Mouse (Mus musculus) kidney, embryonic 14.5 days (tissue): ENCODE data around the gene Cep135. TPM values are rescaled to one million over a fixed set of nuclear protein-coding genes. Genes with fewer than 3 reads are reported as not detected.
A peak's percentile ranks its signal among the peaks of the same experiment; 100 is the strongest.

Source experiments
- ATAC-seq: fragments of 200-750 bp; cut with Nextera tagmentation; 2 replicates; pipeline ENCODE4 v1.8.0; 2017; ENCODE audit warnings: moderate number of reproducible peaks, mild to moderate bottlenecking, moderate TSS enrichment, moderate library complexity; ENCODE audit not compliant: low FRiP score, low TSS enrichment
- H3K27ac ChIP-seq: fragments of 300-500 bp; sonication (generic); 2 replicates; pipeline ENCODE4 v1.5.1; 2014; ENCODE audit warnings: low read depth, mild to moderate bottlenecking, low read length, moderate library complexity, mixed read lengths
- H3K27me3 ChIP-seq: fragments of 300-500 bp; sonication (generic); 2 replicates; pipeline ENCODE4 v1.6.1; 2014; ENCODE audit warnings: mild to moderate bottlenecking, low read length; ENCODE audit not compliant: control insufficient read depth, insufficient read depth
- H3K36me3 ChIP-seq: fragments of 300-500 bp; sonication (generic); 2 replicates; pipeline ENCODE4 v1.6.1; 2014; ENCODE audit warnings: low read length, mixed read lengths; ENCODE audit not compliant: control insufficient read depth, insufficient read depth
- H3K4me1 ChIP-seq: fragments of 300-500 bp; sonication (generic); 2 replicates; pipeline ENCODE4 v1.6.1; 2014; ENCODE audit warnings: low read length, mixed read lengths; ENCODE audit not compliant: control insufficient read depth, insufficient read depth
- H3K4me2 ChIP-seq: fragments of 300-500 bp; sonication (generic); replicated peaks from 2 replicates; pipeline ENCODE4 v1.6.1; 2014; ENCODE audit warnings: low read depth, mild to moderate bottlenecking, low read length
- H3K4me3 ChIP-seq: fragments of 300-500 bp; sonication (generic); 2 replicates; pipeline ENCODE4 v1.5.1; 2014; ENCODE audit warnings: mild to moderate bottlenecking, low read length
- H3K9ac ChIP-seq: fragments of 300-500 bp; sonication (generic); 2 replicates; pipeline ENCODE4 v1.6.1; 2014; ENCODE audit warnings: low read depth, mild to moderate bottlenecking, low read length, moderate library complexity
- H3K9me3 ChIP-seq: fragments of 300-500 bp; sonication (generic); 2 replicates; pipeline ENCODE4 v1.6.1; 2016; ENCODE audit warnings: low read length; ENCODE audit not compliant: control insufficient read depth
- WGBS: fragments of 180-500 bp; shearing (Covaris S2); extraction: QIAGEN DNeasy Blood & Tissue Kit; methylation state at CpG from one replicate; pipeline ENCODE4 v1.1.7; 2014; 5-methylcytosine and 5-hydroxymethylcytosine counted together
- polyA plus RNA-seq: library from polyadenylated mRNA; unstranded; fragments of >200 nt; fragmentation: Nextera tagmentation; extraction: Ambion mirVana; gene quantifications from 2 replicates; pipeline ENCODE4 v1.2.1, GENCODE M21; 2014

Gene Cep135
- polyA plus RNA-seq, 1 experiment from 2014 or later = 10.1 TPM

- peak; percentile 91 for ATAC-seq
- under 1% methylated on average over 65 of the region's 80 CpGs for WGBS
- peak overlapping the region; percentile 93 for H3K4me2 ChIP-seq
Measured at GRCm38 (mm10) chr5:76657245-76658083, 69.0 kb downstream of the Cep135 start.

DNA sequence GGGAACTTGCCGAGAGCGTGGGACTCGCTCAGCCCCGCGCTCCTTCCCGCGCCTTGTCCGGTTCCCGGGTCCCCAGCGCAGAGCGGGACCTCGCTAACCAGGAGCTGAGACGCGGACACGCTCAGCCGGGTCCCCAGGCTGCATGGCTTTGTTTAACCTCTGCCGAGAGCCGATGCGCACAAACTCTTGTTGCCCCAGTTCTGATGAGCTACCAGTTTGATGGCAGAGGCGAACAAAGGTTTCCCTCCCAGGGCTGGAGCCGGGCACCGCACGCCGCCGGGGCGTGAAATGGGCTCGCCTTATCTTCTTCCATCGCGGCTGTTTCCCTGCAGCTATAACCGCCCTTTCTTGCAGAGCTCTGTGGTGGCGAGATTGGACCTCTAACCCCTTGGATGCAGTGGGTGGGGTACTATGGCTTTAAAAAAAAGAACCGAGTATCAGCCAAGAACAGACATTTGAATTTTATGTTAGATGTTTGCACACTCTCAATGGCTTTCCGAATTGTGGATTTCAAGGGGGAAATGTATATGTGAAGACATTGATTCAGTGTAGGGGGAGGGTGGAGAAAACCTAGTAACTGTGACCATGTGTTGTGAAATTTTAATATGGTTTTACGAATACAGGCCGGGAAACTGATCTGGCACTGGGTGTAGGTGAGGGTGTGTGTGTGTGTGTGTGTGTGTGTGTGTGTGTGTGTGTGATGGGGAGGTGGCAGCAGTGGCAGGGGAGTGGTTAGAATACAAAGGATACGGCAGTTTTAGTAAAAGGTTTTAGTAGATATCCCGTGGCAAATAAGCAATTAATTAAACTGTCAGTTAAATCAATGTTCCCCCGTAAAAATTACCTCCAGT is 69.8 kb downstream of the Cep135 start:
- Histone ChIP-seq H3K4me3 (peak overlapping the region; percentile 84), H3K4me2 (peak overlapping the region; percentile 93), H3K9ac (peak overlapping the region; percentile 92), H3K27me3 (no peaks in the 10 kb centered on the region), H3K9me3 (no peaks in the 10 kb centered on the region), H3K27ac (peak overlapping the region; percentile 88), H3K36me3 (no peaks in the 10 kb centered on the region), H3K4me1 (0 out of 2 replicates have a peak, but pooled peaks cover 7% of the 10 kb centered on the region)
- WGBS = 1% methylated on average over 38 of the region's 38 CpGs
- ATAC-seq = peak; percentile 85

More at GRCm38 (mm10) chr5:76657245-76658083, 69.0 kb downstream of the Cep135 start:
- peak overlapping the region; percentile 84 for H3K4me3 ChIP-seq
- 0 out of 2 replicates have a peak, but pooled peaks cover 7% of the 10 kb centered on the region for H3K4me1 ChIP-seq
- H3K27me3 ChIP-seq = no peaks in the 10 kb centered on the region
- H3K9me3 ChIP-seq = no peaks in the 10 kb centered on the region
- H3K27ac ChIP-seq = peak overlapping the region; percentile 88
- H3K9ac ChIP-seq = peak overlapping the region; percentile 92
- H3K36me3 ChIP-seq = no peaks in the 10 kb centered on the region

- Histone ChIP-seq H3K36me3 (no peaks in the 10 kb centered on the region), H3K27ac (no peak overlapping the region), H3K9me3 (no peaks in the 10 kb centered on the region), H3K4me3 (no peak overlapping the region), H3K4me1 (peaks cover 11% of the 10 kb centered on the region; the same call in 1 of the 2 replicates), H3K9ac (no peak overlapping the region), H3K4me2 (no peak overlapping the region), H3K27me3 (no peaks in the 10 kb centered on the region)
- no peak for ATAC-seq
- WGBS = 75% methylated on average over 8 of the region's 8 CpGs
Measured at GRCm38 (mm10) chr5:76659958-76660635, 71.6 kb downstream of the Cep135 start.

GRCm38 (mm10) chr5:76661310-76661709 is 72.8 kb downstream of the Cep135 start:
- no peak overlapping the region for H3K4me2 ChIP-seq
- no peaks in the 10 kb centered on the region for H3K9me3 ChIP-seq
- no peak overlapping the region for H3K4me3 ChIP-seq
- no peak overlapping the region for H3K27ac ChIP-seq
- H3K9ac ChIP-seq = no peak overlapping the region
- peaks cover 11% of the 10 kb centered on the region; the same call in 1 of the 2 replicates for H3K4me1 ChIP-seq
- WGBS = 59% methylated on average over 4 of the region's 4 CpGs
- ATAC-seq = no peak
- no peaks in the 10 kb centered on the region for H3K36me3 ChIP-seq
- no peaks in the 10 kb centered on the region for H3K27me3 ChIP-seq

- H3K9ac ChIP-seq = no peak overlapping the region
- H3K9me3 ChIP-seq = no peaks in the 10 kb centered on the region
- H3K27me3 ChIP-seq = no peaks in the 10 kb centered on the region
- H3K27ac ChIP-seq = no peak overlapping the region
- peaks cover 6% of the 10 kb centered on the region; the same call in 1 of the 2 replicates for H3K4me1 ChIP-seq
- 54% methylated on average over 7 of the region's 7 CpGs for WGBS
- no peak overlapping the region for H3K4me2 ChIP-seq
- no peak for ATAC-seq
- no peaks in the 10 kb centered on the region for H3K36me3 ChIP-seq
- H3K4me3 ChIP-seq = no peak overlapping the region
Measured at GRCm38 (mm10) chr5:76664936-76665335, 76.4 kb downstream of the Cep135 start.

GRCm38 (mm10) chr5:76665421-76665820 is 76.9 kb downstream of the Cep135 start:
- H3K9me3 ChIP-seq = no peaks in the 10 kb centered on the region
- peaks cover 6% of the 10 kb centered on the region; the same call in 1 of the 2 replicates for H3K4me1 ChIP-seq
- H3K27ac ChIP-seq = no peak overlapping the region
- H3K36me3 ChIP-seq = no peaks in the 10 kb centered on the region
- 12% methylated on average over 7 of the region's 7 CpGs for WGBS
- no peak overlapping the region for H3K4me2 ChIP-seq
- no peak overlapping the region for H3K9ac ChIP-seq
- ATAC-seq = peak; percentile 78
- no peaks in the 10 kb centered on the region for H3K27me3 ChIP-seq
- no peak overlapping the region for H3K4me3 ChIP-seq

DNA sequence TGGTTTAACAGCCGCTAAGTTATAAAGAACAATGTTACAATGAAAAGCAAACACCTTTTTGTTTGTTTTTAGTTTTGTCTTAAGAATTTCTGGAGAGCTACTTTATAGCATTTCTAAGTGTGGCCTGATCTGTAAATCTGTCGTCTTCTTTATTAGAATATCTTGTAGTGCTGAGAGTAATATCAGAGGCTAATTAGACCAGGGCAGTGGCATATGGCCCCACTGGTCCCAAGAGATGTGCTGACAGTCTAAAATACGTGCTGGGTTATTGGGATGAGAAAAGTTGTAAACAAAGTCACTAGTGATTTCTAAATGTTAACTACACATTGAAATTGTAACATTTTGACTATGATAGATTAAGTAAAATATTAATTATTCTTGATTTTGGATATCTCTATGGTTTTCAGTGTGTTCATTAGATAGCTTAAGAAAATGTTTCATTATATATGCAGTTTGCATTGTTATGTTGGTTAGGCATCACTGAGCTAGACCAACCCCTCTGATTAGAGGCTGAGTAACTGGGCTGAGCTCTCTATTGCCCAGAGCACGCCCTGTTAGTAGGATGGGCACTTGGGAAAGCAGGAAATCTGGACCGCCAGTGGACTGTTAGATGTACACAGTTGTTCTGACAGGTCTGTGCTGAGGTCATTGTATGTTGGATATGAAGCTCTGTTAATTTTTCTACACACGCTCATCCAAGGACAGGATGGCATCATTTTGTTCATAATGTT is 77.7 kb downstream of the Cep135 start:
- Histone ChIP-seq H3K4me3 (no peak overlapping the region), H3K36me3 (no peaks in the 10 kb centered on the region), H3K4me1 (peaks cover 4% of the 10 kb centered on the region; the same call in 1 of the 2 replicates), H3K9ac (no peak overlapping the region), H3K9me3 (no peaks in the 10 kb centered on the region), H3K4me2 (no peak overlapping the region), H3K27me3 (no peaks in the 10 kb centered on the region), H3K27ac (no peak overlapping the region)
- 67% methylated on average over 6 of the region's 6 CpGs for WGBS
- no peak for ATAC-seq

GRCm38 (mm10) chr5:76668118-76668517 is 79.6 kb downstream of the Cep135 start:
- no peak for ATAC-seq
- Histone ChIP-seq H3K36me3 (no peaks in the 10 kb centered on the region), H3K27me3 (no peaks in the 10 kb centered on the region), H3K4me1 (peaks cover 4% of the 10 kb centered on the region; the same call in 1 of the 2 replicates), H3K27ac (no peak overlapping the region), H3K4me2 (no peak overlapping the region), H3K9ac (no peak overlapping the region), H3K9me3 (no peaks in the 10 kb centered on the region), H3K4me3 (no peak overlapping the region)
- 77% methylated on average over 5 of the region's 5 CpGs for WGBS
